Mouse (Mus musculus): ENCODE measurements at regions not wholly inside any gene's neighbourhood (a gene's known extent, or its start where the extent isn't known, plus 50 kb on each side); places are given as distances from the start of the nearest gene placed in this dataset.

DNA sequence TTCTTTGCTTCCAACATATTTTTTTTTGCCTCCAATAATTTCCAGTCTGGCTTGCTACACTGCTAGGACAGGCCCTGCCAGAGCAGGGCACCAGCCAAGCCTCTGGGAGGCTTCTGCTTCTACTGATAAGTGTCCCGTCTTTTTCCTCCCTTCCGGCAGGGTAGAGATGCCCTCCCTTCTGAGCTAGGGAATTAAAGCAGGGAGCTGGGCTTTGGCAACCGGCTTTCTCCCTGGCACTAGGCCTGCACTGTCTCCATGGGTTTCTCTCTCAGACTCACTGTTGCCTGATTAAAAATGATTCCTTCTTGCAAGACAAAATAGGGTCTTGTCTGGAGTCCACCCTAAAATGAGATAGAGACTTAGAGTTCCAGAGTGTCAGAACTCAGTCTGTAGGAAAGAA is 153.3 kb upstream of the Gm4791 start:
- no peak for TF ChIP-seq ETS1 (IDR thresholded peaks at IDR 0.05; ENCODE audit: low read depth, low read length)
- no peak for TF ChIP-seq POLR2A (IDR thresholded peaks at IDR 0.05; ENCODE audit: control insufficient read depth in 1 of 2, insufficient read depth in 1 of 2, low read depth in 1 of 2, low read length in 2 of 2, poor library complexity in 1 of 2)
- no peak for TF ChIP-seq CTCF (IDR thresholded peaks at IDR 0.05 in 2 of 3, conservative IDR thresholded peaks at IDR 0.05 in 1 of 3; ENCODE audit: control insufficient read depth in 1 of 3, insufficient read depth in 1 of 3, low read depth in 2 of 3, low read length in 3 of 3, poor library complexity in 1 of 3, severe bottlenecking in 1 of 3)
- TF ChIP-seq MAX (IDR thresholded peaks at IDR 0.05; ENCODE audit: low read length): no peak

Data from MEL (cell line).